In the genomic region with DNA sequence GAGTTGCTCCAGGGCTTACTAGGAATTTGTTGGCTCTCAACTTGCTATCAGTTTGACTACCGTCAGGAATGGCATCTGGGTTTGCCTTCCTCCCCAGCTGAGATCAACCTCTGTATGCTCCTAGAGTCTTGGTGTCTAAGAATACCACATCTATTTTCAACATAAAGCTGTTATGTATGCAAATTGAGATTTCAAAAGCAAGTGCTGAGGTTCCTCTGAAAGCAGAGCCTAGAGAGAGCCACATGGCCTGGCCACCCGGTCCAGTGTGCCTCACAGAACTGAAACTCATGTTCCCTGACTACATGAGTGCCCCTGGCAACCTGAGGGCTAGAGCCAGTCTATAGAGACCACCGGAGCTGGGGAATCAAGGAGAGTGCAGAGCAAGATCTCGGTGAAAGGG, we compare ENCODE assay signal across 37 mouse cellular contexts. TPM values are rescaled to one million over a fixed set of nuclear protein-coding genes. Genes with fewer than 3 reads are reported as not detected.
DNase-seq lines count a peak whose midpoint lies in the region; ATAC-seq and TF ChIP-seq lines count a peak whose summit lies in the region.
"Had no signal": no experiment of that assay in that cellular context is flagged by ENCODE, and none has a peak within 500 bp of the region (broad histone marks: within the 10 kb centered on the region; RNA-seq: fewer than 3 reads in every experiment).

No protein-coding gene starts in this region.

- TF ChIP-seq EP300 in heart, adult 2 months (IDR thresholded peaks at IDR 0.05; ENCODE audit: insufficient read depth, low read depth, low read length): no peak

- H3K9ac ChIP-seq in heart, embryonic 13.5 days: peak overlapping the region; percentile 5; the same call in 1 of the 2 replicates
- no peak overlapping the region for H3K9ac ChIP-seq in heart, adult 2 months (ENCODE audit: low read depth, low read length)
- H3K9ac ChIP-seq: embryonic facial prominence, embryonic 13.5 days; forebrain, embryonic 12.5 days; hindbrain, embryonic 15.5 days; midbrain, embryonic 15.5 days; stomach, embryonic 15.5 days had no signal

- 0 out of 2 replicates have a peak, but pooled peaks cover 2% of the 10 kb centered on the region for H3K36me3 ChIP-seq in heart, embryonic 13.5 days
- no peaks in the 10 kb centered on the region for H3K36me3 ChIP-seq in heart, adult 2 months (ENCODE audit: control insufficient read depth, insufficient read depth, low read length)
- H3K36me3 ChIP-seq in spleen, adult 2 months (ENCODE audit: control insufficient read depth, insufficient read depth, low read length): peaks cover 2% of the 10 kb centered on the region
- H3K36me3 ChIP-seq: embryonic facial prominence, embryonic 13.5 days; forebrain, embryonic 12.5 days; hindbrain, embryonic 15.5 days; midbrain, embryonic 15.5 days; stomach, embryonic 15.5 days had no signal

- WGBS in heart, embryonic 13.5 days: 49% methylated on average over 4 of the region's 4 CpGs
- WGBS in heart, adult 2 months: 66% methylated on average over 4 of the region's 4 CpGs
- 38% methylated on average over 4 of the region's 4 CpGs for WGBS in spleen, adult 2 months

- no peak for TF ChIP-seq POLR2A in heart, adult 2 months (IDR thresholded peaks at IDR 0.05; ENCODE audit: insufficient read depth, low read depth, low read length)
- no peak for TF ChIP-seq POLR2A in spleen, adult 2 months (IDR thresholded peaks at IDR 0.05; ENCODE audit: low read depth, low read length)

- peaks cover 19% of the 10 kb centered on the region for H3K4me1 ChIP-seq in heart, embryonic 13.5 days
- H3K4me1 ChIP-seq in heart, adult 2 months (ENCODE audit: control insufficient read depth, insufficient read depth, low read length): no peaks in the 10 kb centered on the region
- peaks cover 5% of the 10 kb centered on the region; the same call in 1 of the 2 replicates for H3K4me1 ChIP-seq in spleen, adult 2 months (ENCODE audit: control insufficient read depth, insufficient read depth, insufficient read length)
- H3K4me1 ChIP-seq: stomach, embryonic 15.5 days had no signal

- no peak for DNase-seq in heart, adult 2 months
- peak in 1 of 2 experiments; percentile 23 for DNase-seq in spleen, adult 2 months (ENCODE audit: low read depth in 1 of 2, low spot score in 2 of 2)
- DNase-seq in spleen, postnatal 4 days (ENCODE audit: low spot score in 2 of 2): no peak
- peak; percentile 28 for DNase-seq in telencephalon, adult 2 months (ENCODE audit: low read depth, low spot score)
- DNase-seq in gastrocnemius, postnatal 10 days: no peak
- no peak for DNase-seq in lung, postnatal 36 days
- DNase-seq: adrenal gland, adult 8-10 months; cerebellum, adult 2 months; cerebellum, postnatal 25 days; embryo, embryonic 11 days; heart, adult 11 months; kidney, adult 2 months; kidney, postnatal 10 days; lung, adult 18-20 months; lung, postnatal 14 days; right cerebral cortex, adult 18-20 months; thymus, adult 18-20 months; thymus, postnatal 36 days had no signal

- H3K79me2 ChIP-seq in heart, adult 2 months (replicated peaks; ENCODE audit: control insufficient read depth, insufficient read depth, low read length): no peaks in the 10 kb centered on the region

- ATAC-seq in heart, embryonic 13.5 days (ENCODE audit: extremely low read depth, insufficient number of reproducible peaks, low FRiP score, low TSS enrichment): no peak
- 0 out of 2 replicates have a peak, but pooled peaks have one; percentile 11 for ATAC-seq in common myeloid progenitor, adult 5-6 weeks (replicated peaks; ENCODE audit: low read depth, poor library complexity, severe bottlenecking)
- ATAC-seq: activated CD4-positive, CD25-positive, alpha-beta regulatory T cell, adult 4 months; midbrain, embryonic 15.5 days had no signal

- intact Hi-C loops in heart, adult 2 months (cut with DNase I): no loop called here

- no peaks in the 10 kb centered on the region for H3K9me3 ChIP-seq in heart, embryonic 13.5 days
- H3K9me3 ChIP-seq: embryonic facial prominence, embryonic 13.5 days; forebrain, embryonic 12.5 days; hindbrain, embryonic 15.5 days; midbrain, embryonic 15.5 days; stomach, embryonic 15.5 days had no signal

- peak overlapping the region; percentile 26 for H3K27ac ChIP-seq in heart, embryonic 13.5 days (replicated peaks)
- no peak overlapping the region for H3K27ac ChIP-seq in heart, adult 2 months
- peak overlapping the region; percentile 81 for H3K27ac ChIP-seq in spleen, adult 2 months (ENCODE audit: insufficient read depth, low read length)
- H3K27ac ChIP-seq: embryonic facial prominence, embryonic 13.5 days; forebrain, embryonic 12.5 days; hindbrain, embryonic 15.5 days; midbrain, embryonic 15.5 days; stomach, embryonic 15.5 days had no signal

- no peak for TF ChIP-seq CTCF in heart, adult 2 months (IDR thresholded peaks at IDR 0.05)
- TF ChIP-seq CTCF in spleen, adult 2 months (IDR thresholded peaks at IDR 0.05; ENCODE audit: extremely low read depth, insufficient read depth, insufficient read length, insufficient replicate concordance): no peak

- H3K27me3 ChIP-seq in heart, embryonic 13.5 days (replicated peaks): no peaks in the 10 kb centered on the region
- no peaks in the 10 kb centered on the region for H3K27me3 ChIP-seq in heart, adult 2 months (ENCODE audit: control insufficient read depth, insufficient read depth, low read length)
- H3K27me3 ChIP-seq in spleen, adult 2 months (ENCODE audit: control insufficient read depth, insufficient read depth, low read length): no peaks in the 10 kb centered on the region
- H3K27me3 ChIP-seq: embryonic facial prominence, embryonic 13.5 days; forebrain, embryonic 12.5 days; hindbrain, embryonic 15.5 days; midbrain, embryonic 15.5 days; stomach, embryonic 15.5 days had no signal

- peak overlapping the region; percentile 23; the same call in 1 of the 2 replicates for H3K4me2 ChIP-seq in heart, embryonic 13.5 days
- H3K4me2 ChIP-seq: embryonic facial prominence, embryonic 13.5 days; forebrain, embryonic 12.5 days; hindbrain, embryonic 15.5 days; liver, embryonic 11.5 days; midbrain, embryonic 15.5 days; stomach, embryonic 15.5 days had no signal

- H3K4me3 ChIP-seq in heart, embryonic 13.5 days: no peak overlapping the region
- no peak overlapping the region for H3K4me3 ChIP-seq in heart, adult 2 months
- no peak overlapping the region for H3K4me3 ChIP-seq in spleen, adult 2 months (ENCODE audit: extremely low read depth, insufficient read depth, insufficient read length)
- H3K4me3 ChIP-seq: embryonic facial prominence, embryonic 13.5 days; erythroblast, embryonic 14.5 days; forebrain, embryonic 12.5 days; hindbrain, embryonic 15.5 days; midbrain, embryonic 15.5 days; stomach, embryonic 15.5 days had no signal

RNA-seq across cellular contexts. Expression of a gene that starts 5.9 kb away (rescaled TPM):
- polyA plus RNA-seq in heart, embryonic 13.5 days (2015; fragmentation: Nextera tagmentation; extraction: Ambion mirVana): 11.1 and 11.9 TPM in 2 replicates
- 1 to 10 TPM; 3.1 to 3.2 TPM for total RNA-seq in heart, adult 2 months (2021)
- polyA plus RNA-seq in heart, adult 2 months (2012; rRNA removed): 4.9 and 5.0 TPM in 2 replicates
- polyA plus RNA-seq in spleen, adult 2 months (2012; rRNA removed): 13.1 and 16.4 TPM in 2 replicates
- total RNA-seq in common myeloid progenitor, adult 5-6 weeks (2017): 12.8 and 13.2 TPM in 2 replicates
- 1 to 10 TPM; 4.5 to 7.4 TPM for total RNA-seq in gastrocnemius, postnatal 10 days (2021)

RNA-seq across cellular contexts. Expression of a gene that starts 6.1 kb away (rescaled TPM):
- 55.6 and 74.0 TPM in 2 replicates for polyA plus RNA-seq in heart, embryonic 13.5 days (2015; fragmentation: Nextera tagmentation; extraction: Ambion mirVana)
- total RNA-seq in heart, adult 2 months (2021): 10 to 100 TPM; 58.6 to 65.4 TPM
- 161 and 207 TPM in 2 replicates for polyA plus RNA-seq in heart, adult 2 months (2012; rRNA removed)
- polyA plus RNA-seq in spleen, adult 2 months (2012; rRNA removed): 101 and 133 TPM in 2 replicates
- 12.8 TPM in 2 replicates for total RNA-seq in common myeloid progenitor, adult 5-6 weeks (2017)
- 10 to 100 TPM; 52.7 to 52.8 TPM for total RNA-seq in gastrocnemius, postnatal 10 days (2021)

RNA-seq across cellular contexts. Expression of a gene that starts 17.2 kb away (rescaled TPM):
- polyA plus RNA-seq in heart, embryonic 13.5 days (2015; fragmentation: Nextera tagmentation; extraction: Ambion mirVana): not detected in 2 replicates
- total RNA-seq in heart, adult 2 months (2021): under 1 TPM in 1 of 2 experiments, not detected in 1; 0.52 TPM
- 0.10 TPM in 1 of 2 replicates, not detected in the other for polyA plus RNA-seq in heart, adult 2 months (2012; rRNA removed)
- polyA plus RNA-seq in spleen, adult 2 months (2012; rRNA removed): 0.13 TPM in 1 of 2 replicates, not detected in the other
- not detected in 2 replicates for total RNA-seq in common myeloid progenitor, adult 5-6 weeks (2017)
- total RNA-seq in gastrocnemius, postnatal 10 days (2021): not detected
- total RNA-seq: adrenal gland, adult 8-10 months; hematopoietic stem cell, adult 5-6 weeks; layer of hippocampus, postnatal 14 days; megakaryocyte-erythroid progenitor cell, adult 5-6 weeks had no signal
- polyA plus RNA-seq: activated CD4-positive, CD25-positive, alpha-beta regulatory T cell, adult 4 months; C2C12; cerebellum, adult 2 months; embryonic facial prominence, embryonic 13.5 days; erythroblast, embryonic 14.5 days; forebrain, embryonic 12.5 days; frontal cortex, adult 2 months; hindbrain, embryonic 15.5 days; intestine, embryonic 14.5 days; limb, embryonic 11.5 days; liver, embryonic 11.5 days; midbrain, embryonic 15.5 days; neural tube, embryonic 14.5 days; small intestine, adult 2 months; stomach, embryonic 15.5 days had no signal

RNA-seq across cellular contexts. Expression of a gene that starts 28.7 kb away (rescaled TPM):
- 251 and 271 TPM in 2 replicates for polyA plus RNA-seq in heart, embryonic 13.5 days (2015; fragmentation: Nextera tagmentation; extraction: Ambion mirVana)
- 10 to 100 TPM; 36.6 to 38.5 TPM for total RNA-seq in heart, adult 2 months (2021)
- 42.1 and 45.1 TPM in 2 replicates for polyA plus RNA-seq in heart, adult 2 months (2012; rRNA removed)
- 86.7 and 106 TPM in 2 replicates for polyA plus RNA-seq in spleen, adult 2 months (2012; rRNA removed)
- total RNA-seq in common myeloid progenitor, adult 5-6 weeks (2017): 72.1 and 79.3 TPM in 2 replicates
- 10 to 100 TPM; 41.4 to 45.2 TPM for total RNA-seq in gastrocnemius, postnatal 10 days (2021)

RNA-seq across cellular contexts. Expression of a gene that starts 37.6 kb away (rescaled TPM):
- polyA plus RNA-seq in heart, embryonic 13.5 days (2015; fragmentation: Nextera tagmentation; extraction: Ambion mirVana): 31.0 and 34.6 TPM in 2 replicates
- 1 to 10 TPM; 2.0 to 2.7 TPM for total RNA-seq in heart, adult 2 months (2021)
- 3.2 and 3.5 TPM in 2 replicates for polyA plus RNA-seq in heart, adult 2 months (2012; rRNA removed)
- polyA plus RNA-seq in spleen, adult 2 months (2012; rRNA removed): 50.4 and 118 TPM in 2 replicates
- total RNA-seq in common myeloid progenitor, adult 5-6 weeks (2017): 38.7 and 53.3 TPM in 2 replicates
- total RNA-seq in gastrocnemius, postnatal 10 days (2021): 1 to 10 TPM; 5.8 to 8.1 TPM
